Mouse (Mus musculus): ENCODE results near the gene Meis1. TPM values are rescaled to one million over a fixed set of nuclear protein-coding genes. Genes with fewer than 3 reads are reported as not detected.

Meis1 gene
- total RNA-seq, 1 experiment from 2014 or later: 95.6 TPM

DNA sequence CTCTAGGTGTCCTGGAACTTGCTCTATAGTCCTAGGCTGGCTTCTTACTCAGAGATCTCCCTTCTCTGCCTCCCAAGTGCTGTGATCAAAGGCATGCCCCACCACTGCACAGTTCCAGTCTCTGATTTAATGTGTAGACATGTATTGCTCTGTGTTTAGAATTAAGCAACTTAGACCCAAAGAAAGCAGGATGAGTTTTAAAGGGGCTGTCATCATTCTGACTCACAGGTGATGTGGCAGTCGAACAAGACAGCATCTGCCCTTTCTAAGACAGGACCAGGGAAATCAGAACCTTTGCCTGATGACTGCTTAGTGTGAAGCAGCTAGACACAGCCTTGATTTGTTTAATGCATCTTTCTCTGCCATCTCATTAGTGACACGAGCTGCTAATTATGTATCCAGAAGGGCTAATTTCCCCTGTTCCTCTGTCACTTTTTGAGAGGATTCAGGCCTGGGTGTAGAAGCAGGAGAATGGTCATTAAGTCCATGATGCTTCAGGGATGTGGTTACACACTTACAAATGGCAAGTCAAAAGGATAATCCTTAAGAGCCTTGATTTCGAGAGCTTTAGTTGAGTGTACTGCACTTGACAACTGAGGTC lies 99.5 kb downstream of the Meis1 start:
- no peak for ATAC-seq (replicated peaks; ENCODE audit: low read depth, poor library complexity, severe bottlenecking)

DNA sequence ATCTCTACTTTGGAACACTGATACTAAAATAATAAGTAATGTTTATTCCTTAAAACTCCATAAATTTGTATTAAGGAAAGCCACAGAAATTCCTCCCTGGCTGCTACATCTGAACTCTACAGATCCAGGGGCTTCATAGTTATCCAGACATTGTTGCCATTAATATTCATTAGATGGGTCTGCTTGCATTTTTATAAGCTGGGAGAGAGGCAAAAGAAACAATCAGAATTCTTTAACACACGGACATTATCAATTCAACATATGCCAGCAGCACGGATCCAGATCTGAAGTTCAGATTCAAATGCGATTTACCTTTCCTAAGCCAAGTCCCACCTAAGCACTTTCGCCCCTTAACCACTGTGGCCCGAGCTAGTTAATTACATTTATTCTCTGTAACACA lies 100.9 kb downstream of the Meis1 start:
- ATAC-seq (replicated peaks; ENCODE audit: low read depth, poor library complexity, severe bottlenecking): no peak

DNA sequence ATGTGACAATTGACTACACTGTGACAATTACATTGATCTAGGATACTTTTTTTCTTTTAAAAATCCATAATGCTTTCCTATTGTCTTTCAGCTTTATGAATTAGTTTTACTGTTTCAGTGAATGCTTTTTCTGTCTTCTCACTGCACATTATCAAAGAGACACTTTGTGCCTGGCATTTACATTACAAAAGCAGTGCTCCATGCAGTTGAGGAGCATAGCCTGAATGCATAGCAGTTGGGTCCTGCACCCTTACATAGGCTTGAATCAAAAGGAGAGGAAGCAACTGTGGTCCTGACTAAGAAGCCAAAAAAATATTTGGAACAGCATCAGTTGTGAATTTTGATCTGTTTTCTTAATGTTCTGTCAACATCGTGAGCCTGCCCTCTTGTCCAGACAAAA lies 105.5 kb downstream of the Meis1 start:
- no peak for ATAC-seq (replicated peaks; ENCODE audit: low read depth, poor library complexity, severe bottlenecking)

DNA sequence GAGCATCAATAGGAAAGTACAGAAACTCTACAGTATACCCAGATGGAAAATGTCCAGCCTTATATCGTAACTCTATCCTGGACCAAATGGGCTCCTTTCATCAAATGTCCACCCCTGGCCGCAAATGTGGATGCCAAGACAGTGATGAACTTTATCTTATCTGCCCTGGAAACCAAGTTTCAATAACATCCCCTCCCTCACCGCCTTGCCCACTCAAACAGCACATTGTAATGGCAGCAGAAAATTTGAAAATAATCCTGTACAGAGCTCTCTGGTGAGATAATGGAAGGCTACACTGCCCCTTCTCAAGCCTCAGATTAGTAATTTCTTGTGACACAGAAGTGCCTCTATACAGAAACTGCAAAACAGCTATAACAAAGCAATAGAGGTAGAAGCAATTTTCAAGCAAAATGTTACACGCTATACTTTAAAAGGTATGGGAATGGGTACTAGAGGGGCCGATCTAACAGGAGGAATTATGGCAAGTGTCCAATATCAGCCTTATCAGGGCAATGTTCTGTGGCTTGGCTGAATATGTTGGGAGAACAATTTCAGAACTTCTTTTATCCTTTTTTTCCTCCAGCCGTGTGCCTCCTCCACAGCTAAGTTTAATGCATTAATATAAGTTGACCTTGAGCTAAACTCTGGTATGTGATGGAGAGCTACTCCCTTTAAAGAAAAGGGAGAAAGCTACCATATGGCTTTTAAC lies 106.3 kb downstream of the Meis1 start:
- no peak; the same call in 1 of the 2 replicates for ATAC-seq (replicated peaks; ENCODE audit: low read depth, poor library complexity, severe bottlenecking)

DNA sequence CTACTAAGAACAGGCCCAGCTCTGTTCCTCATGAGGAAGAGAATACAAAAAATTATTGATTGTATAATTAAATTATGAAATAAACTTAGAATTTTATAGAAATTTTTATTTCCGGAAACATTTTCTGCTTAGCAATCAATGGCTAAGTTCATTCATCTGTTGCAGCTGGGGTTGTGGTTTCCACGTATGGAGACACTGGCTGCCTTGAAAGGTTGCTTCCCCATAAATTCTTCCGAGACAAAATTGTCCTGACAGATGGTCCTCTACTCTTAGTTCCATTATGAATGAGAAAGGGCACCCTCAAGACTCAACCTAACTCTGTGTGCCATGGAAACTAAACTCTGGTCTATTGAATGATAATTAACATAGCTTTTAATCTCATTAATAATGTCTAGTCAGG lies 111.9 kb downstream of the Meis1 start:
- ATAC-seq (replicated peaks; ENCODE audit: low read depth, poor library complexity, severe bottlenecking): peak; percentile 59

DNA sequence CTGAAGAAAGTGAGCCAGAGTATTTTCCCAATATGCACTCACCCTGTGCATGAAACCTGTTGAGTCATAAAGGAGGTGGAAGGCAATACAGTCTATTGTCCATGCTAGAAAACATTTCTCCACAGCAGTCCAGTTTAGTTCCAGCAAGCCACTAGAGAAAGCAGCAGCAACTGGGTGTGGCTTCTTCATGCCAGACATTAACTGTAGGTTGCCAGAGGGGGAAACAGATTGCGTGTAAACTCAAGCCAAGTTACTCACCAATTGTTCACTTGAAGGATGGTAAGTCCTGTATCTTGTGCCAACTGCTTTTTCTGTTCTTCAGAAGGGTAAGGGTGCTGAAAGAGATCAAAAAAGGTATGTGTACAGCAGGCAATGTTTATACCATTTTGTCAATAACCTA lies 113.4 kb downstream of the Meis1 start:
- ATAC-seq (replicated peaks; ENCODE audit: low read depth, poor library complexity, severe bottlenecking): no peak

DNA sequence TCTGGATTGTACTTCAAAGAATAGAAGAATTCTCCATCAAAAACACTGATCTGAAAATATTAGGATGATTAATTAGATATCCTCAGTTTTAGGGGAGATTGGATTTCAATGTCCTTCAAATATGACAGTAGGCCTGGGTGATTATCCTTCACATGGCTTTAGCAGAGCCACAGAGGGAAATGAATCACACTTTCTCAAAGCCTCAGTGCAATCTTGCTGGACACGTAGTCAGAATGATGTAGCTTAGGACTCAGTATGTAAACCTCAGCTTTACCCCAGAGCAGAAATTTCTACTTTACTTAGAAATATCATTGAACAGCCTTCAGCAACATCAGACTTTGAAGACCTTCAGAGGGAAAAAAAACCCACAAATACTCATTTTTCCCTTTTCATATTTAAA lies 113.9 kb downstream of the Meis1 start:
- ATAC-seq (replicated peaks; ENCODE audit: low read depth, poor library complexity, severe bottlenecking): no peak

DNA sequence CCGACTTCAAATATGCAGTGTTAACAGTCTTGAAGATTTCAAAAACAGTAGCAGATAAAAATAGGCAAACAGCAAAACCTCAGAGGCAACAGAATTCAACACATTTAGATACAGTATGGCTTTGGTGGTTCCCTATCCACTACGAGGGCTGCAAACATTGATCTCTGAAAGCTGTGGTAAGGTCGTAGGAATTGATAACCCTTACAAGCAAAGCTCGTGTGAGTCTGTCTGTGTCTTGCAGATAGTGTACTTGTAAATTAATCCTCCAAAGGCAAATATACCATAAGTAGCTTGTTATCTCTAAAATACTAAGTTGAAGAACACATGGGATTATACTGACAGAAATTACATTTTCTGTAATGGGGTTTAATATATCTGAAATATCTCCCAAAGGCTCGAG lies 114.5 kb downstream of the Meis1 start:
- ATAC-seq (replicated peaks; ENCODE audit: low read depth, poor library complexity, severe bottlenecking): peak; percentile 36; the same call in 1 of the 2 replicates

DNA sequence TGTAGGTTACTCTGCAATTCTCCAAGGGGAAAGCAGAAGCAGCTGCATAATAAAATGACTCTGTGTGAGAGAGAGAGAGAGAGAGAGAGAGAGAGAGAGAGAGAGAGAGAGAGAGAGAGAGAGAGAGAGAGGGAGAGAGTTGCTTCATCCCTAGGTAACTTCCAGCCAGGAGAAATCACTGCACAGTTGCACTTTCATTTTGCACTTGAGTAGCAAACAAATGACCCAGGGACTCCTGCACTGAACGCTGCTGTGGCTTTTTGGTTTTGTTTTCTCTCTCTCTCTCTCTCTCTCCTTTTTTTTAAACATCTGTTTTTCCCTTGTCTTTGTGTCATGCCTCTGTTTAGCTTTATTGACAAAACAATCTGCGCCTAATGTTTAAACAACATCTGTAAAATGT lies 118.3 kb downstream of the Meis1 start:
- no peak for ATAC-seq (replicated peaks; ENCODE audit: low read depth, poor library complexity, severe bottlenecking)

DNA sequence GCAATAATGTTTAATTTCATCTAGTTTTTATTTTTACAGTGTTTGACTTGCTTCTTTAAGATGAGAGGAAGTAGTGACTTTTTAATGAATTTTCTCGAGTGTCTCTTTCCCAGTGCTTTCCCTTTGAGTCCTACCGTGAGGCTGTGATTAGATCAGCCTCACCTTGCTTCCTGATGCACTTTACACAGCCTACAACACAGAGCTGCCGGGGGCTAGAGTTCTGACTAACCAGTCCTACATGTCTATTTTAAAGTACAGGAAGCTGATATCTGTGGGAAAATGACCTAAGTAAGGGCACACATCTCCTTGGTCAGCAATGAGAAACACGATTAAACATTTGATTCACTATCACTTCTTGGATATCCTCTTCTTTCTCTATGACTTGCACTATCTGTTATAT lies 119.9 kb downstream of the Meis1 start:
- ATAC-seq (replicated peaks; ENCODE audit: low read depth, poor library complexity, severe bottlenecking): no peak

DNA sequence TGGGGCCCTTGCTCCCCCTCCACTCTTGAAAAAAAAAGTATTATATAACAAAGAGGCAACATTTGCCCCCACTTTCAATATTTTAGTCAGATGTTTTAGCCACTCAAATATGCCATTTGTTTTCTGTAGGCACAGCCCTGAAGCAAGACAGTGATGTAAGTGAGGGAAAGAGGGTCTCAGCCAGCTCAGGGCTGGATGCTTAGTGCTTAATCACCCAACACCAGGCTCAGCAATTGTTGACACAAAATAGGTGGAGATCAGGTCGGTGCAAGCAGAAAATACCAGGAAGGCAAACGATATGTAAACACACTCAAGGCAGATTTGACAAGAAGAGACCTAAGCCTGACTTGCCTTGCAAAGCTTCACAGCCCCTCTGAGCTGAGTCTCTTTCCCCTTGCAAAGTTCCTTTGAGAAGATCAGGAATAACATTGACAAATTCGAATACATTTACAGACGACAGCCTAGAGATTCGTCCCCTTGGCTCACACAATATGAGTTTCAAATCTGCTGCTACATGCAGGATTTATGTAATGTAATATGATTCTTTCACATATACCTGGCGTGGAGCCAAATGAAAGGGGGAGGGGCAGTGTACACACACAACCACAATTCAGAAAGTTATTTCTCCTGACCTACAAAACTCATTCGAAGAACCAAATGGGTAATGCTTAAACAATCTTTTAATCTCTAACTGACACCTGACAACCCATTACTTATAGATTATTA lies 120.7 kb downstream of the Meis1 start:
- no peak for ATAC-seq (replicated peaks; ENCODE audit: low read depth, poor library complexity, severe bottlenecking)

DNA sequence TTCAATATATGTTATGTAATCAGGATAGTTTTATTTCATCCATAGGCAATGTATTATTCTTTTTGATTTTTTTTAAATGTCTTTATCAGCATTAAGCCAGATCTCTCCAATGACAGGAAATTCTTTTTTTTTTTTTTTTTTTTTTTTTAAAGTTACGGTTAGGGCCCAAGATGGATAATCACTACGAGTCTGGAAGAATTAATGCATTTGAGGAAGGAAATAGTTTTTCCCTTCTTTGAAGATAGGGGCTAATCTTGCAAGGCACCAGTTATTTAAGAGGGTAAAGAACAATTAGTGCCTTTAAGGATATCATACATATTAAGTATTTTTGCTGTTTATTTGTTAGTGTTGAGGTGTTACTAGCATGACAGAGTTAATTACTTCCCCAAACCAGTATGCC lies 121.5 kb downstream of the Meis1 start:
- peak; percentile 48 for ATAC-seq (replicated peaks; ENCODE audit: low read depth, poor library complexity, severe bottlenecking)

DNA sequence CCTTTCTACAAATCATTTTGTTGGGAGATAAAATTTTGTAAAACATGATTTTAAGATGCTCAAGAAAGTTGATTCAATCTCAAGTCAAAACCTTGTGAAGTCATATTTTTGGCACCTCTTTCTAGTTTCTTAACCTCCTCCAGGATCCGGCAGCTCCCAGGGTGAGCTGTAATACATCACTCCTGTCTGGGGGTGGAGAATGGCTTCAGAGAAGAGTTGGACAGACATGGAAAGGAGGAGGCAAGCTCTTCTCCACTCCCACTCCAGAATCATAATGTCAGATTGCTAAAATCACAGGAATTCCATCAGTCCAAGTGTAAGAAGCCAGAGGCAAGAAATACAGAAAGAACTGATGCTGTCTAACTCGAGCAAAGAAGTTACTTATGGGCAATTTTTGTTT lies 126.3 kb downstream of the Meis1 start:
- ATAC-seq (replicated peaks; ENCODE audit: low read depth, poor library complexity, severe bottlenecking): no peak

DNA sequence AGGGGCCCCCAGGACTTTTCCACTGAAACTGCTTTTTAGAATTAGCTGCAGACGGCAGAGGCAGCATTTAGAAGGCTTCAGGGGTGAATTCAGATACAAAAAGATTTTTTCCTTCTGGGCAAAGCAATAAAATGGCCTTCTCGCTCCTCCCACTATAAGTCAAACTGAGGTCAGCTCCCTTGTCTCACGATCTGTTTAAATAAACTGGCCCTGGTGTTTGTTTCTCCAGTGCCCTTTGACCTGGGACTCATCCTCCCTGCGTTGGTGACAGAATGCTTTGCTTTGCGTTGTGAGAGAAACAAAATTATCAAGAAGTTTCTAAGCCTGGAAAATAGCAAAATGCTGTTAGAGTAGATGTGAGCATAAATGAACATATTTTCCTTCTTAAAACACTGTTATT lies 129.6 kb downstream of the Meis1 start:
- no peak for ATAC-seq (replicated peaks; ENCODE audit: low read depth, poor library complexity, severe bottlenecking)

DNA sequence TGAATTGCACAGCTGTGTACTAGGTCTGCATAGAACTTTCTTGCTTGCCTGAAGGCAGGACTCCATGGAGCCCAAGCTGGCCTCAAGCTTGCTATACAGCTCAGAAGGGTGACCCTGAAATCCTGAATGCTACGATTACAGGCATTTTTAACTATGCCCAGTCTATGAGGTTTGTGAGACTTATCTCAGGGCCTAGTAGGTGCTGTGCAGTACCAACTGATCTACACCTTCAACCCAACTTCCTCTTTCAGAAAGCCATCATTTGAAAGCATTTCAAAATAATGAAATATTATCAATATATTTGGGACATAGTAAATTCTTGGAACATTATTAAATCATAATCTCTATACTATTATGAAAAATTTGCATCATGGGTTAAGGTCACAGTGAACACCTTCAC lies 130.1 kb downstream of the Meis1 start:
- peak; percentile 31; the same call in 1 of the 2 replicates for ATAC-seq (replicated peaks; ENCODE audit: low read depth, poor library complexity, severe bottlenecking)

DNA sequence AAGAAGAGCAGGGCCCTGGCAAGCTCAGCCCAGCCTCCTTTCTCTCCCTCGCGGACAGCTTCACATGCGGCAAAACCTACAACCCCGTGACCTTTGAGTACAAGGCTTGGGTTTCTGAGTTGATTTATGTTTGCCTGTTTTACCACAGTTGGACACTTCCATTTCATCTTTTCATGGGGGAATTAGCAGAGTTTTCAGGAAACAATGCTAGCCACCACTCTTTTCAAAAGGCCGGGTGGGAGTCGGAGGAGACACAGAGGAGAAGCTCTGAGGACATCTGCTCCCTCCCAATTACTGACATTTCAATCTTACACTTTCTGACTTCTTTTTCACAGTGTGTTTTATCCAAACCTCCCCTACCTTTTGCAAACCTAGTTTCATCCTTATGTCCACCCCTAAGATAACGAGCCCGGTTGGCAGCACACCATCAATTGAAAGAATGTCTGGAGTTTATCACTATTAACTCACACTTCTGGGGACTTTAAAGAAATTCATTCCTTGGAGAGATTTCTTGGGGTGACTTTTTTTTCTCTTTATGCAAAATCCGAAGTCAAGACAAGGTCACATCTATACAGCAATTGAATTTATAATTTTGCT lies 133.0 kb downstream of the Meis1 start:
- ATAC-seq (replicated peaks; ENCODE audit: low read depth, poor library complexity, severe bottlenecking): peak; percentile 28; the same call in 1 of the 2 replicates

DNA sequence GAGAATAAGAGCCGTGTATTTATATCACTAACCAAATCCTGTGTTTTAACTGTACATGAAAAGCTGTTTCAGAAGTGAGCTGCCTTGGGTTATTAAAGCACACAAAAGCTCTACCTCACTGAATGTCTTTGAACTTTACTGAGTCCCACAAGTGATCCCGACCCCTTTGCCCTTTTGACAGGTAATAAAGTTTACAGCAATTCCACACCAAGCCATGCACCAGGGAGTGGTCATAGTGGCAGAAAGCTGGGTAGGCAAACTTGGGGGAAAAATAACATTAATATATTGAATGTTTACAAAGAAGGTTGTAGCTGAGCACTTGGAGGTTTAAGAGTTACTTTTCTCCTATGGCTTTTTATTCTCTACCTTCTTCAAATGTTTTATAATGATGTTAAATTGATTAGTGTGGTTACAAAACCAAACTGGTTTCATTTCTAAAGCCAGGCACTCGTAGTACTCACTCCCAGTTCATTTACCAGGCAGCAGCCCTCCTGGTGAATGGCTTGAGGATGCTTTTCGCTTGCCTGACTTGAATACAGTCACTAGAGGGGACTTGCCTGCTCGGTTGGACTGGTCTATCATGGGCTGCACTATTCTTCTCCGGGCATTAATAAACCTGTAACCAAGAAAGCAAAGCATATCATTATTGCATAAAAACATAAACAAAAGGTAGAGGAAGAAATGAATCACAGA lies 133.6 kb downstream of the Meis1 start:
- ATAC-seq (replicated peaks; ENCODE audit: low read depth, poor library complexity, severe bottlenecking): no peak

DNA sequence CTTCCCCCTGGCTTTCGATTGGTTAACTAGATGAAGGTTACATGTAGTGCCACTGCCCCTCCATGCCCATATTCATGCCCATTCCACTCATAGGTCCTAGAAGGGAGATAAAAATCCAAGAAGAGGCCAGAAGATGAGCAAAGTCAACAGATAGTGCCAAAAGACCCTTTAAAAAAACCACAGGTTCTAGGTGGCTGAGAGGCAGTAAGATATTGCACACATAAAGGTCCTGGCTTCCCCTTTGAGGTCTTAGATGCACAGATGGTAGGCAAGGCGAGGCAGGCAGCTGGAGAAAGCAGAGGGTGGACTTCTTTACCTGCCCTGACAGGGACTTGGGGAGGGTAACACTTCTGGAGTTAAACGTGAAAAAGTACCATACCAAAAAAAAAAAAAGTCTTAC lies 134.8 kb downstream of the Meis1 start:
- ATAC-seq (replicated peaks; ENCODE audit: low read depth, poor library complexity, severe bottlenecking): peak; percentile 30; the same call in 1 of the 2 replicates

DNA sequence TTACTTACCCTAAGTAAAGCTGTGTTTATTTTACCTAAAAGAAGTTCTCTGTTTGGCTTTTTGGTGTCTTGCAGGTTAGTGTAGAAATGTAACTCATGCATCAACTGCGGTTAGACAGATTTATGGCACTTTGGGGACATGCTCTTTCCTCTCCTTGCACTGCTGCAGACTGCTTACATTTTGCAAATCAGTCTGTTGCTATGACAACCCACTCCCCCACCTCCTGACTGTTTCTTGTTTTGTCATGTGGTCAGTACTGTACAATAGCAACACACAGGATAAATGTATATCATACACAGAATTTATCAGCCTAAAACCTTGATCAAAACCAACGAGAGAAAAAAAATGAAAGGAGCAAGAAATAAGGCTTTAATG lies 135.3 kb downstream of the Meis1 start:
- peak; percentile 75 for ATAC-seq (replicated peaks; ENCODE audit: low read depth, poor library complexity, severe bottlenecking)

DNA sequence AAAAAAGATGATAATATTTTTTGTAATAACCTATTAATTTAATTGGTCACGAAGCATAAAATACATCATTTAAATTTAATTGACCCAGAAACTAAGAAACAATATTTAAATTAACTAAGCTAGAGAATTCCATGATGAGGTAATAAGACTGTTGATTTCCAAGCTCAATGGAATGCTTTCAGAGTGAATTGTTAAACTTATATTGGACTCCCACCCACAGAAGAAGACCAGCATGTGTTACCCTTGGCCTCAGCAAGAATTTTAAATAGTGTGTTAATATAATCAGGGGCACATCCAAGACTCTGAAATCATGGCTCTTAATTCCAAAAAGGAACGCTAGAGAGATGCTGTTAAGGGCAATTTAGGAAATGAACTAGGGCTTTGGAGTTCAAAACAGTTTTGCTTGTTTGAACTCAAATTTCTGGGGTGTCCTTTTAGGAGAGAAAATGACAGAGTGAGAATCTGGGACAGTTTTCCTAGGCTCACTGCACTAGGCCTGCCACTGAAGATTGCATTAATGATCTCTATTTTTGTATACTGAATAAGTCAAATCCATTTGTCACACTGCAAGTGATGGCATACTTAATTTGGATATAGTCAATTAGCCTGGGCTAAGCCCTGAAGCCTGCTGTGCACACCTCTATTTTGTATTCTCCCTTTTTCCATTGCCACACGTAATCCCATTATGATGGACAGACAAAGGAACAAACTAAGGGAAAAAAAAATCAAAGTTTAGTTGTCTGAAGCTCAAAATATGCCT lies 135.9 kb downstream of the Meis1 start:
- ATAC-seq (replicated peaks; ENCODE audit: low read depth, poor library complexity, severe bottlenecking): no peak
